Mouse (Mus musculus): ENCODE measurements around the gene Cerk. TPM values are rescaled to one million over a fixed set of nuclear protein-coding genes. Genes with fewer than 3 reads are reported as not detected.
A peak's percentile ranks its signal among the peaks of the same experiment; 100 is the strongest.
"Not testable (repeated sequence)": the region's sequence is repeated elsewhere in the genome, so short reads cannot be mapped to it uniquely, and the experiment has no call there.

The Cerk gene
- polyA plus RNA-seq, 1 experiment from 2014 or later = 141 TPM

DNA sequence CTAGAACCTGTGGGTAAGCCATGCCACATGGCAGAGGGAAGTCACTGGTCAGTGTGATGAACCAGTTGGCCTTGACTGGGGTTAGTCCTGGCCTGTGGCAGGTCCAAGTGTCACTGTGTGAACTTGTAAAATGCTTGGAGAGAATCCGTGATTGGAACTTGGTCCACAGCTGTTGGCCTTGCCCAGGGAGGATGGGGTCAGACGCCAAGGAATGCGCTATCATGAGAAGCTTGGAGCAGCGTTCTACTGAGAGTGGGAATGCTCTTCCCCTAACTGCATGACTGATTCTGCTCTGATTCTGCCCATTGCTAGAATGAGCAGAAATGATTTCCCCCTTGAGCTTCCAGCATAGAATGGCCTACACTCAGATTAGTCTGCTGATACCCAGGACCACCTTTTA, 34.8 kb upstream of the Cerk start:
- H3K36me3 ChIP-seq (ENCODE audit: inconsistent target) = no peaks in the 10 kb centered on the region
- no peak overlapping the region for H3K4me3 ChIP-seq (ENCODE audit: inconsistent target)
- H3K27ac ChIP-seq = peak overlapping the region; percentile 91
- WGBS (ENCODE audit: missing documents) = 91% methylated on average over 4 of the region's 4 CpGs
- H3K79me2 ChIP-seq (ENCODE audit: inconsistent target) = peaks cover 80% of the 10 kb centered on the region

DNA sequence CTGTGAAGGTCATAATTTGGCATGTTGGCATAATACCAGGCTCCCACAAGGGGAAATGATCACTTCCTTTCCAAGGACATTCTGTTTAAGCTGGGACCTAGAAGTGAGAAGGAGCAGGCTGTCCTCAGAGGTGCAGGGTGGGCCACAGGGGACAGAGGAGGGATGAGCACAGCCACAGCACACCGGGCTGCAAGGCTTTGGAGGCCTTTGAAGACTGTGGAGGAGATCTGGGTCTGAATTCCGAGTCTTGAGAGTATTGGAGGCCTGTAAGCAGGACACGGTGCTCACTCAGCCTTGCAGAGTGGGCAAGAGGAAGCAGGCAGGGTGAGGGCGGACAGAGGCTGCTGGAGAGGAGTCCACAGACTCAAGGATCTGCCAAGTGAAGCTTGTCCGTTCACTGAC, 34.3 kb upstream of the Cerk start:
- Histone ChIP-seq H3K79me2 (ENCODE audit: inconsistent target) (peaks cover 82% of the 10 kb centered on the region), H3K36me3 (ENCODE audit: inconsistent target) (no peaks in the 10 kb centered on the region), H3K4me3 (ENCODE audit: inconsistent target) (no peak overlapping the region), H3K27ac (peak overlapping the region; percentile 91)
- WGBS (ENCODE audit: missing documents) = 19% methylated on average over 5 of the region's 5 CpGs

DNA sequence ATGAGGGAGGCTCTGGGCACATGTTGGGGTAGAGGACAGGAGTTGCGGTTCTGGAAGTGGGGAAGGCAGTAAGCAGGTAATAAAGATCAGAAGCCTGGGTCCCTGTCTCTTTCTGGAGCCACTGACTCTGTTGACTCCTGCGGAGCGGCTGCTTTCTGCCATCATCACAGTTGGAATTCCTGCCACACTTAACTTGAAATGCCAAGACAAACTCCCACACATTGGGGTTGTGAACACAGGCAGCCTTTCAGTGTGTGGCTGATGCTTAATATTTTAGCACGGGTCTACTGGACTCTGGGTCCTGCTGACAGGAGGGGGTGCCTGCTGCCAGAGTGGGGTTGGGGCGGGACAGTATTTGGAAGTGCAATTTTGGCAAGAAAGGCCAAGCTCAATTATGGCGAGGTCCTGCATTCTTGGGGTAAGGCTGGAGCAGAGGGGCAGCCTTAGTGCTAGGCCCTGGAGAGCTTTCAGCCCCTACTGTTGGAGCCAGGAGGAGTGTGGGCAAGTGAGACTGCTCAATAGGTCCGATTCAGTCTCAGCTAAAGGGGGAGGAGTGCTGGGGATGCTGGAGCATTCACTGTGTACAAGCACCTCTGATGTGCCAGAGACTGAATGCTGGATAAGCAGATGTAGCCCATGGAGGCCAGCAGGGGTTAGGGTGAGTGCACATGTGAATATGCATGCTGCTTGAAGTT, 33.7 kb upstream of the Cerk start:
- whole genome bisulfite sequencing (ENCODE audit: missing documents) = 86% methylated on average over 6 of the region's 7 CpGs

DNA sequence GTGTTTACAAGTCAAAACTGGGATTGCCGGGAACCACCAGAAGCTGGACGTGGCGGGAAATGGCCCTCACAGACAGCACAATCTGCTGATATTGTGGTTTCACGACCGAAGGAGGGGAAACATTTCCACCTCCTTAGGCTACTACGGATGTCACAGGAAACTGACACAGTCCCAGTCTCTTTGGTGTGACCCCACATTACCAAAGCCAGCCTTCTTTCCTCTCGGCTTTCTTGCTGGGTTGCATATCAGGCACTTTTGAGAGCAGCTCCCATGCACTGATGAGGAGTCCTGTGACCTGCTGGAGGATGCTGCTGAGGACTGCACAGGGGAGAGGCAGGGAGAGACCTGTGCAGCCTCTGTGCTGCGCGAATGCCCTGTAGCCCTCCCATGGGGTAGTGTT, 30.7 kb upstream of the Cerk start:
- WGBS (ENCODE audit: missing documents) = 63% methylated on average over 8 of the region's 9 CpGs
- peak overlapping the region; percentile 74 for H3K27ac ChIP-seq
- not testable (repeated sequence) for H3K4me3 ChIP-seq (ENCODE audit: inconsistent target); H3K36me3 ChIP-seq (ENCODE audit: inconsistent target)
- H3K79me2 ChIP-seq (ENCODE audit: inconsistent target) = peaks cover 90% of the 10 kb centered on the region

More for the DNA sequence above, 33.7 kb upstream of the Cerk start:
- H3K4me3 ChIP-seq (ENCODE audit: inconsistent target) = no peak overlapping the region
- peaks cover 88% of the 10 kb centered on the region for H3K79me2 ChIP-seq (ENCODE audit: inconsistent target)
- H3K36me3 ChIP-seq (ENCODE audit: inconsistent target) = no peaks in the 10 kb centered on the region
- H3K27ac ChIP-seq = peak overlapping the region; percentile 91

DNA sequence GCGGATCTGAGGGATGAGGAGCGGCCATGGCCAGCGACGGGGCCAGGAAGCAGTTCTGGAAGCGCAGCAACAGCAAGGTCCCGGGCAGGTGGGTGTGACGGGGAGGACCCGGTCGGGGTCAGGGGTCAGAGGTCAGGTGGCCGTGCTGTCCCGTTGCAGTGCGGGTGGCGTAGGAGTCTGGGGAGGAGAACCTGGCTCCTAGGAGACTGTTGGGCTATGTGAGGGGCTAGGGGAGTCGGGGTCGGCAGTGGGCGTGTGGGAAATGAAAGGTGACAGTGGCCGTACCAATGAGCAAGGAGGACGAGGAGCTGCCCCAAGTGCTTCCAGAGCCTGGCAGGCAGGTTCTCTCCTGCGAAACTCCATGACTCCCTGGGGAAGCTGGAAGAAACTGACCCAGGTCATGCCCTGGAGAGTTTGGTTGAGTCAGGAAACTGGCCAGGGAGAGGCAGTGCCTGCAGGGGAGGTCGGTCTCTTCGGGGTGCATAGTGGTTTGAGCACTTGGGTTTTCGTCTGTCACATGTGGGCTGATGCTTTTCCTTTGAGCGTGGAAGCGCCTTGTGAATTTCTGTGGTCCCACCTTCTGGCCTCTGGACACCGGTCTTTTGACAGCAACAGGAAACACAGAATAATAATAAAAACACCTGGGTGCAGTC, 28.7 kb upstream of the Cerk start:
- H3K79me2 ChIP-seq (ENCODE audit: inconsistent target) = peaks cover 92% of the 10 kb centered on the region
- peak overlapping the region; percentile 90 for H3K27ac ChIP-seq
- no peaks in the 10 kb centered on the region for H3K36me3 ChIP-seq (ENCODE audit: inconsistent target)
- H3K4me3 ChIP-seq (ENCODE audit: inconsistent target) = peak overlapping the region; percentile 88
- 3% methylated on average over 21 of the region's 25 CpGs for WGBS (ENCODE audit: missing documents)

DNA sequence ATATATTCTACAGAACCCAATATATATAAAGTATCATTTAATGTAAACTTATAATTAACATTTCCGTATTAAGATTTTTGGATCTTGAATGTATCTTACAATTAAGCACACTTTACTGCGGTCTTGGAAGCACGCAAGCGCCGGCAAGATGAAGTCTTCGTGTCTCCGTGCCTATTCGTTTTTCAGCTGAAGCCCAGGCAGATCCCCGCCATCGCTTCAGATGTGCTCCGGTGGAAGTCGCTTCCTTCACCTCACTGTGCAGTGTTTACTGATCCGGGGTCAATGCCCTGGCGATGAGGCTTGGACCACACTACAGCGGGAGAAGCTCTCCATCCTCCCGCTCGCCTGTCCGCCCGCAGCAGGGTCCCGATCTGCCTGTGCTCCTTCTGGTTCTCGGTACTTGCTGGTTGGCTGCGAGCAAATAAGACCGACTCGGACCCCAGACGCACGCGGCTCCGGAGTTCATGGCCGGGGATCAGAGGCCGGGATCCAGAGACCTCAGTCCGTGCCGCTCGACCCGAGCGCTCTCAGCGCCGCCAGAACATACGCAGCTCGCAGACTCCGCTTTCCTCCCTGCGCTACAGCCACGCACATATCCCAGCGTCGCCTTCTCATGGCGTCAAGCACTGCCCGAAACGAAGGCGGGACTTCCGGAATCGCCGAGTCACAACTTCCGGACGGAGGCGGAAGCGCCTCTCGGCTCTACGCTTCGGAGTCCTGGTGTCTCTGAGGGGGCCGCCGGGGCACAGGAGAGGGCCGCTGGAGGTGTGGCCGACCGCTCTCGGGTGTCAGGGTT, 28.0 kb upstream of the Cerk start, which contains the start of gene Tbc1d22a:
Gene Tbc1d22a (plus strand): TSS at position 707 of the 796 bp plus-strand sequence.
- peak within 1 kb of the TSS; percentile 90 for H3K27ac ChIP-seq
- peaks cover 92% of the 10 kb centered on the region for H3K79me2 ChIP-seq (ENCODE audit: inconsistent target)
- WGBS (ENCODE audit: missing documents) = under 1% methylated on average over 58 of the region's 64 CpGs
- no peaks in the 10 kb centered on the region for H3K36me3 ChIP-seq (ENCODE audit: inconsistent target)
- H3K4me3 ChIP-seq (ENCODE audit: inconsistent target) = peak within 1 kb of the TSS; percentile 88

DNA sequence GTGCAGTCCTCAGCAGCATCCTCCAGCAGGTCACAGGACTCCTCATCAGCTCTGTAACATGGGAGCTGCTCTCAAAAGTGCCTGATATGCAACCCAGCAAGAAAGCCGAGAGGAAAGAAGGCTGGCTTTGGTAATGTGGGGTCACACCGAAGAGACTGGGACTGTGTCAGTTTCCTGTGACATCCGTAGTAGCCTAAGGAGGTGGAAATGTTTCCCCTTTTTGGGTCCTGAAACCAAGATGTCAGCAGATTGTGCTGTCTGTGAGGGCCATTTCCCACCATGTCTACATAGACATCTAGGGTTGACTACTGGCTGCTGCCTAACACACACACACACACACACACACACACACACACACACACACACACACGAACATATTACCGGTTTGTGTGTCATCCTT, 26.3 kb upstream of the Cerk start:
- 51% methylated on average over 2 of the region's 5 CpGs for WGBS (ENCODE audit: missing documents)
- Histone ChIP-seq H3K79me2 (ENCODE audit: inconsistent target) (peaks cover 81% of the 10 kb centered on the region), H3K27ac (peak overlapping the region; percentile 90), H3K4me3 (ENCODE audit: inconsistent target) (peak overlapping the region; percentile 88; the same call in 1 of the 2 replicates)
- not testable (repeated sequence) for H3K36me3 ChIP-seq (ENCODE audit: inconsistent target)

DNA sequence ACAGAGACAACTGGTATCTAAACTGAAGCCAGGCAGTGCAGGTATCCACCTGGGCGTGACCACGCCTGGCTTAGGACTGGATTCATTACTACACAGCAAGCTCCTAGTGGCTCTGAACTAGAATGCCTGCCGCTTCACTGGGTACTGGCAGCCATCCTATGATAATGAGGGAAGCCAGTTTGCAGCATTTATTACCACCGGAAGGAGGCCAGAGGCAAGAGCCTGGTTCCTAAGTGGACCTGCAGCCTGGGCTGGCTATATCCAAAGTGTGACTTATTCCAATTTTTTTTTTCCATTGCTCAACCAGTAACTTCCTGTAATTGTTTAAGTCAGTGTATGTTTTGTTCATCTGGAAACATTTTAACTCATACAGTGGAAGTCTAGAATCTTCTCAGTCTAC, 20.4 kb upstream of the Cerk start:
- Histone ChIP-seq H3K79me2 (ENCODE audit: inconsistent target) (peaks cover 31% of the 10 kb centered on the region), H3K36me3 (ENCODE audit: inconsistent target) (no peaks in the 10 kb centered on the region), H3K4me3 (ENCODE audit: inconsistent target) (no peak overlapping the region), H3K27ac (peak overlapping the region; percentile 99)
- WGBS (ENCODE audit: missing documents) = 86% methylated on average over 4 of the region's 4 CpGs

DNA sequence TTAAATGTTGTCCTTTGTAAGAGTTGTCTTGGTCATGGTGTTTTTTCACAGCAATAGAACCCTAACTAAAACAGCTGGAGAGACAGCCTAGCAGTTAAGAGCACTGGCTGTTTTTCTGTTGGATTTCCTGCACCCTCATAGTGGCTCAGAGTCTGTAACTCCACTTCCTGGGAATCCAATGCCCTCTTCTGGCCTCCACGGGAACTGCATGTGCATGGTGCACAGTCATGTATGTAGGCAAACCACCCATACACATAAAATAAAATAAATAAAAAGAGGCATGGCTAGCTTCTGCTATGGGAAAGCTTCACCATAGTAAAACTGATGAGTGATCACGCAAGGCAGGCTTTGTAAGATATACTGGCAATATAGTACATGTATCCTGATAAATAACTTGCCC, 19.4 kb upstream of the Cerk start:
- Histone ChIP-seq H3K27ac (peak overlapping the region; percentile 99), H3K36me3 (ENCODE audit: inconsistent target) (no peaks in the 10 kb centered on the region), H3K4me3 (ENCODE audit: inconsistent target) (no peak overlapping the region), H3K79me2 (ENCODE audit: inconsistent target) (peaks cover 20% of the 10 kb centered on the region)
- 51% methylated on average over 2 of the region's 2 CpGs for WGBS (ENCODE audit: missing documents)

DNA sequence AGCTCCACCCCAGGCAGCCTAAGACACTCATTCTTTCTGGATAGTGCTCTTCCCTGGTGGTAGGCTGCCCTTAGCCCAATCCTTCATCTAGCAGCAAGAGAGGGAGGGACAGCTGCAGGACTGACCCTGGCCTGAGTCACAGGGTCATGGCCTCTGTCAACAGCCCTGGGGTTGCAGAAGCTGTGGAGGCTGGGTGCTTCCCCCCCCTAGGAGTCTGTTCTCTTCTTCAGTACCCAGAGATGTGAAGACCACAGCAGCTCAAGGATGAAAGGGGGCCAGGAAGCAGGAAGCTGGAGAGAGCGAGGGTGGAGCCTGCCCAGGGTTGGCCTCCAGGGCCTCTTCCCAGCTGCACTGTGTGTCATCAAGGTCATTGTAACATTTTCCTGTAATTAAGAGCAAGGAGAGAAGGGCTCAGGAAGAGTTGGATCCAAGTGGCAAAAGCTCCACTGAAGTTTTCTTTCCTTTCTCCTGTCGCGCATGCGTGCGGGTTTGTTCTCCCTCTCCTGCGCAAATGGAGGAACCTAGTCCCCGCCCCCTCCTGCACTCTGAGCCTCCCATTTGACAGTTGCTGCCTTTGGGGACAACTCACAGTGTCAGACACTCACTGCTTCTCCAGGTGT, 18.1 kb upstream of the Cerk start:
- H3K27ac ChIP-seq = peak overlapping the region; percentile 99
- no peak overlapping the region for H3K4me3 ChIP-seq (ENCODE audit: inconsistent target)
- peaks cover 8% of the 10 kb centered on the region; the same call in 1 of the 2 replicates for H3K79me2 ChIP-seq (ENCODE audit: inconsistent target)
- 60% methylated on average over 7 of the region's 7 CpGs for WGBS (ENCODE audit: missing documents)
- no peaks in the 10 kb centered on the region for H3K36me3 ChIP-seq (ENCODE audit: inconsistent target)

DNA sequence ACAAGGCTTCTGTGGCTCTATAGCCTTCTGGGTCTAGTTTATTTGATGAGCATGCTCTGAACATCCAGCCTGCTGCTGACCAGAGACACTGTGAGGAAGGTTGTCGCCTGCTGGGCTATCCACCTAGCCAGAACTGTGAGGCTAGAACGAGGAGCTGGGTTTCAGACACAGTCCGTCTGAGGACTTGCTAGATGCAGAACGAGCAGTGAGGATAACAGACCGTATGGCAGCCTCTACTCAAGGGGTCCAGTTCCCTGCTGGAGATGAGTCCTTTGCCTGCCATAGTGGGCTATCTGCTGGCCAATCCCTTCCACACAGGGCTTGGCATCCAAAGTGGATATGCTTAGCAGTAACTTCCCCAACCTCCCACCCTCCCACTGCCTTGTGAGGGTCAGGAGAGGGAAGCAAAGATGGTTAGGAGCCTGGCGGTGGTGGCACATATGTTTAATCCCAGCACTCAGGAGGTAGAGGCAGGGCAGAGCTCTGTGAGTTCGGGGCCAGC, 17.4 kb upstream of the Cerk start:
- WGBS (ENCODE audit: missing documents) = 45% methylated on average over 7 of the region's 7 CpGs
- Histone ChIP-seq H3K79me2 (ENCODE audit: inconsistent target) (peaks cover under 1% of the 10 kb centered on the region; the same call in 1 of the 2 replicates), H3K36me3 (ENCODE audit: inconsistent target) (no peaks in the 10 kb centered on the region), H3K4me3 (ENCODE audit: inconsistent target) (no peak overlapping the region), H3K27ac (peak overlapping the region; percentile 99)

DNA sequence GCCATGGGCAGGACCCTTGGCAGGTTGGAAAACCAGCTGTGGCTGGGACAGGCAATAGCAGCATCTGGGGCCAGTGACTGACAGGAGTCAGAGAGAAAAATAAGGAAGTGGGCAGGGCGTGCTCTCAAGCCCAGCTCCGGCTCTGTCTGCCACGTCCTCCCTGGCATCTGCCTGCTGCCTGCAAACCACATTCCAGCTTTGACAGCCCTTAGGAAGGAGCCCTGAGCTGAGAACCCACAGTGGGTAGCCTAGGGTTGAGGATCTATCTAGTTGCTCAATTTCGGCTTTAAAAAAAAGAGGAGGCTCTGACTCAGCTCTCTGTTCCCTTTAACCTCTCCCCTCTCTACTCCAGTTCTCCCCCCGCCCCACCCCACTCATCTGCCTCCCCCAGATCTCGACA, 16.7 kb upstream of the Cerk start:
- no peak overlapping the region for H3K4me3 ChIP-seq (ENCODE audit: inconsistent target)
- peak overlapping the region; percentile 99 for H3K27ac ChIP-seq
- 0% methylated on average over 6 of the region's 6 CpGs for WGBS (ENCODE audit: missing documents)
- no peaks in the 10 kb centered on the region; the same call in 1 of the 2 replicates for H3K79me2 ChIP-seq (ENCODE audit: inconsistent target)
- no peaks in the 10 kb centered on the region for H3K36me3 ChIP-seq (ENCODE audit: inconsistent target)

DNA sequence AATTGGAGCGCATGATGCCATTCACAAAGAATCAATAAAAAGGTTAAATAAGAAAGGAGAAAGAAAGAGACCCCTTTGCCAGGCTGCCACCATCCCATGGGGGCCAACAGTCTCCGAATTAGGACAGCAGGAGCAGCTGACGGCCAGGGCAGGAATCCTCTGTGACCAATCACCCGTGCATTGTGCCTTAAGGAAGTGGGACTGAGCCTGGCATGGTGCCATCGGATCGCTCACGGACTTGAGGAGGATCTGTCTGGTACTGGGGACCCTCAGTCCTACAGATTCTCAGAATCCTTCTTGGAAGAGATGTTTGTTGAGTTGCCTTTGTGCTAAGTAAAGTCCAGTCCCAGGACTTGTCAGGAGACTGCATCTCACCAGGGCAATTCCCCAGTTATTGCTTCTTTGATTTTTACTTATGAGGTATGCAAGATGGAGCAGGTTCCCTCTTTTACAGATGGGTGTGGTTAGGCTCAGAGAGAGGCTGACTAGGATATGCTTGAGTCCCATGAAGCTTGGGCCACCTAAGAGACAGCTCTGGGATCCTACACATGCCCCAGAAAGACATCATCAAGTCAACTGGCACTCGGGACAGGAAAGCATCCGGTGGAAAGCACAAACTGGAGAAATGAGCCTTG, 15.9 kb upstream of the Cerk start:
- WGBS (ENCODE audit: missing documents) = 65% methylated on average over 9 of the region's 9 CpGs
- H3K36me3 ChIP-seq (ENCODE audit: inconsistent target) = no peaks in the 10 kb centered on the region
- H3K4me3 ChIP-seq (ENCODE audit: inconsistent target) = no peak overlapping the region
- H3K79me2 ChIP-seq (ENCODE audit: inconsistent target) = no peaks in the 10 kb centered on the region; the same call in 1 of the 2 replicates
- H3K27ac ChIP-seq = peak overlapping the region; percentile 99

DNA sequence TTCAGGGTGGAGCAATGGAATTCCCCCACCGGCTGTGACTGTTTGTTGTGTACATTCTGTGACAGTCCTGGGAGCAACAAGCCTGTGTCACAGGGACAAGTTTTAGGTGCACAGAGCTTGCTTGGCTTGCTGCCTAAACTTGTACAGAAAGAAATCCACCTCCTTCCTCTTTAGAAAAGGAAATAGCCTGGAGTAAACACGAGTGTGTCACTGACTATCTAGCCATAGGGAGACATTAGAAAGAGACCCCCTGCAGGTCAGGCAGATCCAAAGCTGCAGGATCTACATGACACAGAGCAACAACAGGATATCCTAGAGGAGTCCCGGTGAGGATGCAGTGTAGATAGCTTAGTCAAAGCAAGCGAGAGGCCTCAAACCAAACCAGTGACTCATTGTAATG, 15.2 kb upstream of the Cerk start:
- Histone ChIP-seq H3K27ac (peak overlapping the region; percentile 99), H3K79me2 (ENCODE audit: inconsistent target) (no peaks in the 10 kb centered on the region; the same call in 1 of the 2 replicates), H3K36me3 (ENCODE audit: inconsistent target) (no peaks in the 10 kb centered on the region), H3K4me3 (ENCODE audit: inconsistent target) (no peak overlapping the region)
- WGBS (ENCODE audit: missing documents) = 15% methylated on average over 4 of the region's 4 CpGs

All from macrophage (primary cell).